Comparison of ENCODE assay signal across 8 mouse cellular contexts in the genomic region with DNA sequence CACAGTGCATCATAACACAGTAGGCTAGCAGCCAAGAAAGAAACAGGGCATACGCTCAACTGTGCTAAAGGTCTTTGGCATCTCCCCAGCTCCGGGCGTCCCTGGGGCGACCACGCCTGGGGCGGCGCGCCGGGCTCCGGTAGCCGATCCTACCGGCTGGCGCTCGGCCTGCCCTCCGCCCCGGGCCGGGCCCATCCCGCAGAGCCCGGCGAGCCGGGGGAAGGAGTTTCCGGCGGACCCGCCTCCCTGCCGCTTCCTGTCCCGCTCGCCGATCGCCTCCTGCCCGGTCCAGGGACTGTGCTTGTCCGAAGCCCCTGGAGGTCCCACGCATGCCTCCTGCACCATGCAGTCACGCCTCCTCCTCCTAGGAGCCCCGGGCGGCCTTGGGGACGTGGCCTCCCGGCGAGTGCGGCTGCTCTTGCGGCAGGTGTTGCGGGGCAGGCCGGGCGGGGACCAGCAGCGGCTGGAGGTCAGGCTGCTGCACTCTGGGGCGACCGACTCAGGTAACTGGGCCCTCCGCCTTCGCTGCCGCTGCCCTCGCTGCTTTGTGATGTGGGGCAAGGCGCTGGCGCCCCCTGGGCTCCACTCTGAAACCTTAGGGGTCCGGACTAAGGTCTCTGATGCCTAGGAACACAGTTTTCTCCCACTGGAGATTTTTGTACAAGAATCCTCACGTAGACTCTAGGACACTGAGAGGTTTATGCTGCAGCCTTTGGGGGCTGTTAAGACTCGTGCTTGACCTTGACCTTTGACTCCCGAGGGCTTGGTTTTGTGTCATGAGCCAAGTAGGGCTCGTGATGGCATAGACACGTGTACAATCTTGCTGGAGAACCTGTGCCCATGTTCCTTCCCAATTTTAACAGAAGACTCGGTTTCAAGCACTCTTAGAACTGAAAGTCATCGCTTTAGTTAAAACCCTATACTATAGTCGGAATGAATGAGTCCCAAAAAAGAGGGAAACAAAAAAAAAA. TPM values are rescaled to one million over a fixed set of nuclear protein-coding genes. Genes with fewer than 3 reads are reported as not detected.
DNase-seq lines count a peak whose midpoint lies in the region; ATAC-seq and TF ChIP-seq lines count a peak whose summit lies in the region.

A gene (plus strand): TSS at position 112 of the 971 bp plus-strand sequence.

- H3K79me3 ChIP-seq in C2C12 (ENCODE audit: low read depth), result peaks cover 13% of the 10 kb centered on the region

- DNase-seq in brain, adult 2 months (ENCODE audit: low read depth, low spot score), result peak; percentile 82
- peak; percentile 80 for DNase-seq in liver
- peak; percentile 14 to 47 for DNase-seq in monocyte, adult 2 months (ENCODE audit: low read depth in 1 of 2, low spot score in 2 of 2)
- DNase-seq in spleen, postnatal 14 days (ENCODE audit: low spot score in 2 of 2), result peak; percentile 54 to 71

- peak within 1 kb of the TSS; percentile 89 for H3K27ac ChIP-seq in heart, embryonic 11.5 days (ENCODE audit: low read depth, low read length)
- H3K27ac ChIP-seq in kidney, embryonic 15.5 days, result peak within 1 kb of the TSS; percentile 97

- H3K4me2 ChIP-seq in heart, embryonic 11.5 days, result peak within 1 kb of the TSS; percentile 78
- peak within 1 kb of the TSS; percentile 74 for H3K4me2 ChIP-seq in kidney, embryonic 15.5 days

- H3K36me3 ChIP-seq in C2C12 (ENCODE audit: control insufficient read depth, insufficient read depth), result no peaks in the 10 kb centered on the region
- H3K36me3 ChIP-seq in heart, embryonic 11.5 days (ENCODE audit: control insufficient read depth, insufficient read depth, low read length), result no peaks in the 10 kb centered on the region
- no peaks in the 10 kb centered on the region for H3K36me3 ChIP-seq in kidney, embryonic 15.5 days

- H3ac ChIP-seq in C2C12 (ENCODE audit: control insufficient read depth, insufficient read length, low read depth), result peak within 1 kb of the TSS; percentile 100

- peak; percentile 73 for ATAC-seq in erythroblast, adult 5-6 weeks (replicated peaks; ENCODE audit: low FRiP score, poor library complexity, severe bottlenecking)
- ATAC-seq in heart, embryonic 11.5 days (replicated peaks; ENCODE audit: insufficient number of reproducible peaks, low FRiP score, low TSS enrichment), result peak; percentile 85
- ATAC-seq in kidney, embryonic 15.5 days (replicated peaks; ENCODE audit: low FRiP score), result peak; percentile 95

- peaks cover 13% of the 10 kb centered on the region for H3K4me1 ChIP-seq in heart, embryonic 11.5 days (ENCODE audit: control insufficient read depth, insufficient read depth, low read length)
- H3K4me1 ChIP-seq in kidney, embryonic 15.5 days, result peaks cover 28% of the 10 kb centered on the region

- H3K4me3 ChIP-seq in C2C12 (ENCODE audit: insufficient read depth, poor library complexity, severe bottlenecking), result peak within 1 kb of the TSS; percentile 60
- peak within 1 kb of the TSS; percentile 86 for H3K4me3 ChIP-seq in heart, embryonic 11.5 days (ENCODE audit: low read depth, low read length)
- H3K4me3 ChIP-seq in kidney, embryonic 15.5 days (replicated peaks), result peak within 1 kb of the TSS; percentile 71

- H3K27me3 ChIP-seq in C2C12 (ENCODE audit: control insufficient read depth, insufficient read depth, insufficient read length), result no peaks in the 10 kb centered on the region
- no peaks in the 10 kb centered on the region for H3K27me3 ChIP-seq in heart, embryonic 11.5 days (ENCODE audit: control insufficient read depth, insufficient read depth, low read length)
- H3K27me3 ChIP-seq in kidney, embryonic 15.5 days, result no peaks in the 10 kb centered on the region

- TF ChIP-seq CTCF in C2C12 (IDR thresholded peaks at IDR 0.05; ENCODE audit: control insufficient read depth, insufficient read depth, insufficient read length), result peak; percentile 5

- H3K79me2 ChIP-seq in C2C12 (ENCODE audit: control insufficient read depth, insufficient read depth), result peaks cover 26% of the 10 kb centered on the region

- no peaks in the 10 kb centered on the region for H3K9me3 ChIP-seq in heart, embryonic 11.5 days (replicated peaks; ENCODE audit: control insufficient read depth, low read length)
- H3K9me3 ChIP-seq in kidney, embryonic 15.5 days (replicated peaks), result no peaks in the 10 kb centered on the region

- H3K9ac ChIP-seq in heart, embryonic 11.5 days (ENCODE audit: low read depth, low read length), result peak within 1 kb of the TSS; percentile 92
- peak within 1 kb of the TSS; percentile 85 for H3K9ac ChIP-seq in kidney, embryonic 15.5 days

- 2% methylated on average over 61 of the region's 61 CpGs for WGBS in heart, embryonic 11.5 days (ENCODE audit: insufficient replicate concordance)
- 2% methylated on average over 61 of the region's 61 CpGs for WGBS in kidney, embryonic 15.5 days

TF ChIP-seq in C2C12, 6 proteins besides CTCF, POLR2A, EP300 and RAD21:
- TF ChIP-seq CEBPB (IDR thresholded peaks at IDR 0.05; ENCODE audit: low read depth) (no peak), MYOD1 (IDR thresholded peaks at IDR 0.05; ENCODE audit: control insufficient read depth, insufficient read length, low read depth) (no peak), MYOG (IDR thresholded peaks at IDR 0.05; ENCODE audit: control insufficient read depth, extremely low read depth, insufficient read length) (no peak), MAX (IDR thresholded peaks at IDR 0.05) (peak; percentile 15), USF1 (IDR thresholded peaks at IDR 0.05; ENCODE audit: low read depth) (no peak), FOSL1 (IDR thresholded peaks at IDR 0.05; ENCODE audit: insufficient read depth, low read length, poor library complexity, severe bottlenecking) (no peak)

RNA-seq across cellular contexts. Expression of the gene that starts here (rescaled TPM):
- 13.9 TPM for polyA plus RNA-seq in C2C12 (2012; fragmentation: generic; extraction: Trizol)
- 4.6 and 6.9 TPM in 2 replicates for total RNA-seq in erythroblast, adult 5-6 weeks (2015; ENCODE audit: low replicate concordance)
- 3.2 and 4.3 TPM in 2 replicates for total RNA-seq in erythroblast, adult 5-6 weeks (2017; ENCODE audit: low replicate concordance)
- 14.5 and 18.5 TPM in 2 replicates for polyA plus RNA-seq in heart, embryonic 11.5 days (2014; fragmentation: Nextera tagmentation; extraction: Ambion mirVana)
- 13.3 and 14.6 TPM in 2 replicates for polyA plus RNA-seq in kidney, embryonic 15.5 days (2015; fragmentation: Nextera tagmentation; extraction: Ambion mirVana)

Comparison
In these comparisons a context has a peak if more than half of its experiments do, and no peak if none do; other contexts are left out.
1. Peak in every context shown above with its lines: DNase-seq, ATAC-seq, H3K4me3 ChIP-seq and H3K27ac ChIP-seq.
2. DNase-seq: peak in every context shown above with its lines; median percentile 82 in brain, adult 2 months; 80 in liver; 62 in spleen, postnatal 14 days; 30 in monocyte, adult 2 months.